Mouse (Mus musculus): ENCODE measurements at regions not wholly inside any gene's neighbourhood (a gene's known extent, or its start where the extent isn't known, plus 50 kb on each side); places are given as distances from the start of the nearest gene placed in this dataset.

- H3K36me3 ChIP-seq (ENCODE audit: control insufficient read depth, insufficient read depth, low read length) = no peaks in the 10 kb centered on the region
- H3K4me2 ChIP-seq (ENCODE audit: low read depth, low read length) = no peak overlapping the region
- no peak overlapping the region for H3K9ac ChIP-seq (ENCODE audit: low read length)
- H3K9me3 ChIP-seq (replicated peaks; ENCODE audit: control insufficient read depth, low read length) = no peaks in the 10 kb centered on the region
- no peaks in the 10 kb centered on the region for H3K27me3 ChIP-seq (ENCODE audit: control insufficient read depth, insufficient read depth, low read length)
- no peak for ATAC-seq (ENCODE audit: insufficient read depth, low FRiP score)
- 75% methylated on average over 5 of the region's 5 CpGs for WGBS
- H3K4me3 ChIP-seq (replicated peaks; ENCODE audit: low read length) = no peak overlapping the region
- no peak overlapping the region for H3K27ac ChIP-seq (ENCODE audit: low read length)
- H3K4me1 ChIP-seq (ENCODE audit: control insufficient read depth, insufficient read depth, low read length) = no peaks in the 10 kb centered on the region
Measured at GRCm38 (mm10) chr3:148602730-148603255, 387.6 kb downstream of the Adgrl2 start.

- H3K9me3 ChIP-seq (replicated peaks; ENCODE audit: control insufficient read depth, low read length) = no peaks in the 10 kb centered on the region
- WGBS = 82% methylated on average over 4 of the region's 4 CpGs
- no peak for ATAC-seq (ENCODE audit: insufficient read depth, low FRiP score)
Measured at GRCm38 (mm10) chr3:148595561-148595960, 394.8 kb downstream of the Adgrl2 start.

GRCm38 (mm10) chr3:148589556-148589955, 400.8 kb downstream of the Adgrl2 start:
- H3K4me2 ChIP-seq (ENCODE audit: low read depth, low read length) = no peak overlapping the region
- no peak overlapping the region for H3K9ac ChIP-seq (ENCODE audit: low read length)
- H3K36me3 ChIP-seq (ENCODE audit: control insufficient read depth, insufficient read depth, low read length) = no peaks in the 10 kb centered on the region
- H3K4me1 ChIP-seq (ENCODE audit: control insufficient read depth, insufficient read depth, low read length) = no peaks in the 10 kb centered on the region
- ATAC-seq (ENCODE audit: insufficient read depth, low FRiP score) = no peak
- H3K27ac ChIP-seq (ENCODE audit: low read length) = no peak overlapping the region
- no peak overlapping the region for H3K4me3 ChIP-seq (replicated peaks; ENCODE audit: low read length)
- no peaks in the 10 kb centered on the region for H3K9me3 ChIP-seq (replicated peaks; ENCODE audit: control insufficient read depth, low read length)
- no peaks in the 10 kb centered on the region for H3K27me3 ChIP-seq (ENCODE audit: control insufficient read depth, insufficient read depth, low read length)
- 46% methylated on average over 2 of the region's 2 CpGs for WGBS

More at GRCm38 (mm10) chr3:148595561-148595960, 394.8 kb downstream of the Adgrl2 start:
- Histone ChIP-seq H3K36me3 (ENCODE audit: control insufficient read depth, insufficient read depth, low read length) (no peaks in the 10 kb centered on the region), H3K27ac (ENCODE audit: low read length) (no peak overlapping the region), H3K4me1 (ENCODE audit: control insufficient read depth, insufficient read depth, low read length) (no peaks in the 10 kb centered on the region), H3K9ac (ENCODE audit: low read length) (no peak overlapping the region), H3K27me3 (ENCODE audit: control insufficient read depth, insufficient read depth, low read length) (no peaks in the 10 kb centered on the region), H3K4me2 (ENCODE audit: low read depth, low read length) (no peak overlapping the region), H3K4me3 (replicated peaks; ENCODE audit: low read length) (no peak overlapping the region)

DNA sequence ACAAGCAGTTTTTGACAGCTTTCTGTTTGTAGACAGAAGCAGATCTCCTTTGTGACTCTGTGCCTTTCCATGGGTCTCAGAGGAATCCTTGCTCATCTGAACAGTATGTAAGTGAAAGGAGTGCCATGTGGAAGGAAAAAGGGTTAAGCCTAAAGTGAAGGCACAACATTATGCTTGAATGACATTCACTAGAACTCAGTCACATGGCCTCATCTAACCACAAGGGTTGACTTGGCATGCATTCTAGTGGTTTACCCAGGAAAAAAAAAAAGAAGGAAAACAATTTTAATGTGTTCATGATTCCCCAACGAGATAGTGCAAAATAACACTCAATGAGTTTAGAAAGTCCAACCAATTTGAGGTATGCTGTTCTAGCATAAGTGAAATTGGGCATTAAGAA, 414.6 kb downstream of the Adgrl2 start:
- no peak overlapping the region for H3K4me2 ChIP-seq (ENCODE audit: low read depth, low read length)
- no peak overlapping the region for H3K4me3 ChIP-seq (replicated peaks; ENCODE audit: low read length)
- no peaks in the 10 kb centered on the region for H3K36me3 ChIP-seq (ENCODE audit: control insufficient read depth, insufficient read depth, low read length)
- WGBS = 79% methylated on average over 1 of the region's 1 CpGs
- H3K9me3 ChIP-seq (replicated peaks; ENCODE audit: control insufficient read depth, low read length) = no peaks in the 10 kb centered on the region
- no peak overlapping the region for H3K9ac ChIP-seq (ENCODE audit: low read length)
- no peak overlapping the region for H3K27ac ChIP-seq (ENCODE audit: low read length)
- no peaks in the 10 kb centered on the region for H3K4me1 ChIP-seq (ENCODE audit: control insufficient read depth, insufficient read depth, low read length)
- no peaks in the 10 kb centered on the region for H3K27me3 ChIP-seq (ENCODE audit: control insufficient read depth, insufficient read depth, low read length)
- ATAC-seq (ENCODE audit: insufficient read depth, low FRiP score) = no peak

DNA sequence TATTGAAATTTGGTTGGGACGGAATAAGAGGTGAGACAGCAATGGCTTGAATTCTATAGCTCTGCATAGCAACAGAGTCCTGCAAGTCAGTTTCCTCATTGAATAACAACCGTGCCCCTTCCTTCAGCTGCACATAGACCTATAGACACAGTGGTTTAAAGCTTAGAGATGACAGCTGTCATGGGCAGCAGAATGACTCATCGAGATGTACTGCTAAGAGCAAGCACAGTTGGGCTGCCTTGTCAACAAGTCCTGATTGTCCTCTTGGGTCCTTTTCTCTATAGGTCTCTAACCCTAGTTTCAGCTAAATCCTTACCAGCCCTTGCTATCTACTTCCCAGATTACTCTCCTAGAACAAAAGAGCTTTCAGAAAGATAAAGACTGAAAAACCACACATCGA, 417.9 kb downstream of the Adgrl2 start:
- Histone ChIP-seq H3K27ac (ENCODE audit: low read length) (no peak overlapping the region), H3K4me3 (replicated peaks; ENCODE audit: low read length) (no peak overlapping the region), H3K27me3 (ENCODE audit: control insufficient read depth, insufficient read depth, low read length) (no peaks in the 10 kb centered on the region), H3K4me2 (ENCODE audit: low read depth, low read length) (no peak overlapping the region), H3K9me3 (replicated peaks; ENCODE audit: control insufficient read depth, low read length) (no peaks in the 10 kb centered on the region), H3K36me3 (ENCODE audit: control insufficient read depth, insufficient read depth, low read length) (no peaks in the 10 kb centered on the region), H3K4me1 (ENCODE audit: control insufficient read depth, insufficient read depth, low read length) (no peaks in the 10 kb centered on the region), H3K9ac (ENCODE audit: low read length) (no peak overlapping the region)
- ATAC-seq (ENCODE audit: insufficient read depth, low FRiP score) = no peak
- WGBS = 82% methylated on average over 4 of the region's 4 CpGs

DNA sequence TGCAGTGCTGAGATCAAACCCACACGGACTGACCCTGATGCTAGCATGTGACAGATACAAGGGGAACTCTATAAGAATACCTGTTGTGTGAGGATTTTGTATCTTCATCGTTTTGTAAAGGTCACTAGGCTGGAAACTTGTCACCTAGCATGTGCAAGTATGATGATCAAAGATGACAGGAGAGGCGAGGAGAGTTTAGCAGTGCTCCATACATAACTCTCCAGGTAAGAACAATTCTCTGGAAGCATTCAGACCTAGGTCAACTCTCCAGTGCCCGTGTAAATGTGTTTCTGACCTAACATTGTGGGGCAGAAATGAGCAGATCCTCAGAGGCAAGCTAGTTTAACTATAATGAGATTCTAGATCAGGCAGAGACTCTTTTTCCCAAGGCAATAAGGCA, 425.6 kb downstream of the Adgrl2 start:
- no peaks in the 10 kb centered on the region for H3K27me3 ChIP-seq (ENCODE audit: control insufficient read depth, insufficient read depth, low read length)
- H3K4me2 ChIP-seq (ENCODE audit: low read depth, low read length) = no peak overlapping the region
- 79% methylated on average over 4 of the region's 4 CpGs for WGBS
- no peak overlapping the region for H3K27ac ChIP-seq (ENCODE audit: low read length)
- no peak for ATAC-seq (ENCODE audit: insufficient read depth, low FRiP score)
- H3K4me3 ChIP-seq (replicated peaks; ENCODE audit: low read length) = no peak overlapping the region
- no peaks in the 10 kb centered on the region for H3K9me3 ChIP-seq (replicated peaks; ENCODE audit: control insufficient read depth, low read length)
- H3K9ac ChIP-seq (ENCODE audit: low read length) = no peak overlapping the region
- H3K4me1 ChIP-seq (ENCODE audit: control insufficient read depth, insufficient read depth, low read length) = no peaks in the 10 kb centered on the region
- H3K36me3 ChIP-seq (ENCODE audit: control insufficient read depth, insufficient read depth, low read length) = no peaks in the 10 kb centered on the region

- ATAC-seq (ENCODE audit: insufficient read depth, low FRiP score) = no peak
- no peaks in the 10 kb centered on the region for H3K9me3 ChIP-seq (replicated peaks; ENCODE audit: control insufficient read depth, low read length)
- WGBS = 80% methylated on average over 4 of the region's 4 CpGs
Measured at GRCm38 (mm10) chr3:148561211-148561610, 429.1 kb downstream of the Adgrl2 start.

GRCm38 (mm10) chr3:148559752-148560460, 430.4 kb downstream of the Adgrl2 start:
- Histone ChIP-seq H3K4me1 (ENCODE audit: control insufficient read depth, insufficient read depth, low read length) (no peaks in the 10 kb centered on the region), H3K4me2 (ENCODE audit: low read depth, low read length) (no peak overlapping the region), H3K27ac (ENCODE audit: low read length) (no peak overlapping the region), H3K36me3 (ENCODE audit: control insufficient read depth, insufficient read depth, low read length) (no peaks in the 10 kb centered on the region), H3K27me3 (ENCODE audit: control insufficient read depth, insufficient read depth, low read length) (no peaks in the 10 kb centered on the region), H3K9me3 (replicated peaks; ENCODE audit: control insufficient read depth, low read length) (no peaks in the 10 kb centered on the region), H3K9ac (ENCODE audit: low read length) (no peak overlapping the region), H3K4me3 (replicated peaks; ENCODE audit: low read length) (no peak overlapping the region)
- ATAC-seq (ENCODE audit: insufficient read depth, low FRiP score) = no peak
- 62% methylated on average over 13 of the region's 13 CpGs for WGBS

More at GRCm38 (mm10) chr3:148561211-148561610, 429.1 kb downstream of the Adgrl2 start:
- Histone ChIP-seq H3K27ac (ENCODE audit: low read length) (no peak overlapping the region), H3K4me1 (ENCODE audit: control insufficient read depth, insufficient read depth, low read length) (no peaks in the 10 kb centered on the region), H3K4me3 (replicated peaks; ENCODE audit: low read length) (no peak overlapping the region), H3K4me2 (ENCODE audit: low read depth, low read length) (no peak overlapping the region), H3K36me3 (ENCODE audit: control insufficient read depth, insufficient read depth, low read length) (no peaks in the 10 kb centered on the region), H3K9ac (ENCODE audit: low read length) (no peak overlapping the region), H3K27me3 (ENCODE audit: control insufficient read depth, insufficient read depth, low read length) (no peaks in the 10 kb centered on the region)

DNA sequence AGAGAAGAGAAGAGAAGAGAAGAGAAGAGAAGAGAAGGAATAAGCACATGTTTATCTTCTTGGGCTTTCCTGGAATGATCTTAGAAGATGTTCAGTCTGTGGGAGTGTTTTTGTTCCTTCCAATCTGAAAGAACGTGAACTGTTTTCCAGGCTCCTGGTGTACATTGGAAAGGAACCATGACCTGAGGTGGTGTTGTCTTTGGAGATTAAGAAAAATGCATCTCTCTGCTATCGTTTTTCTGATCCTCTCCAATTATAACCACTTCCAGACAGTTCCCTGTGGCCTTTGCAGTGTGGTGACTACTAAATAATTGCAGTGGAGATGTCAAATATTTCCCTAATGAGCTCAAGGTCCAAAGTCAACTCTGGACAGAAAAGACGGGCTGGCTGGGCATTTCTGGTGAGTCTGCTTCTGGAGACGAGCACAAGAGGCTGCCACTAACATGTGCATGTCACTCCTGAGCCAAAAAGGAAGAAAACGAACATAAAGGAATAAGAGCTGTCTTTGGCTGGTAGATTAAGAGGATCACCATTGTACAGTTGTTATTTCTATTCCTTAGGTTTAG, 431.7 kb downstream of the Adgrl2 start:
- Histone ChIP-seq H3K9ac (ENCODE audit: low read length) (no peak overlapping the region), H3K27me3 (ENCODE audit: control insufficient read depth, insufficient read depth, low read length) (no peaks in the 10 kb centered on the region), H3K4me2 (ENCODE audit: low read depth, low read length) (no peak overlapping the region), H3K4me1 (ENCODE audit: control insufficient read depth, insufficient read depth, low read length) (no peaks in the 10 kb centered on the region), H3K4me3 (replicated peaks; ENCODE audit: low read length) (no peak overlapping the region), H3K9me3 (replicated peaks; ENCODE audit: control insufficient read depth, low read length) (no peaks in the 10 kb centered on the region), H3K36me3 (ENCODE audit: control insufficient read depth, insufficient read depth, low read length) (no peaks in the 10 kb centered on the region), H3K27ac (ENCODE audit: low read length) (no peak overlapping the region)
- ATAC-seq (ENCODE audit: insufficient read depth, low FRiP score) = no peak
- 63% methylated on average over 5 of the region's 5 CpGs for WGBS
